Mouse (Mus musculus) thymus, adult 2 months (tissue): ENCODE measurements at regions not wholly inside any gene's neighbourhood (a gene's known extent, or its start where the extent isn't known, plus 50 kb on each side); places are given as distances from the start of the nearest gene placed in this dataset.

Source experiments
- DNase-seq: peaks from one replicate; pipeline ENCODE4 v3.0.0; 2021
- H3K27ac ChIP-seq: fragments of 200-500 bp; 2 replicates; pipeline ENCODE4 v1.5.1; 2012; ENCODE audit warnings: low read length, control low read depth; ENCODE audit not compliant: control insufficient read depth, insufficient read depth
- H3K27me3 ChIP-seq: fragments of 200-500 bp; 2 replicates; pipeline ENCODE4 v1.6.1; 2012; ENCODE audit warnings: mild to moderate bottlenecking, low read length, moderate library complexity, mixed read lengths; ENCODE audit not compliant: control insufficient read depth, insufficient read depth
- H3K36me3 ChIP-seq: fragments of 200-500 bp; 2 replicates; pipeline ENCODE4 v1.6.1; 2012; ENCODE audit warnings: mild to moderate bottlenecking, low read length, moderate library complexity; ENCODE audit not compliant: control insufficient read depth, insufficient read depth
- H3K4me1 ChIP-seq: fragments of 200-500 bp; replicated peaks from 2 replicates; pipeline ENCODE4 v1.6.1; 2012; ENCODE audit warnings: low read length; ENCODE audit not compliant: control insufficient read depth, insufficient read depth
- H3K4me3 ChIP-seq: fragments of 200-500 bp; 2 replicates; pipeline ENCODE4 v1.5.1; 2012; ENCODE audit warnings: mild to moderate bottlenecking, low read length, control low read depth, moderate library complexity; ENCODE audit not compliant: control insufficient read depth, insufficient read depth
- CTCF ChIP-seq: fragments of 200-500 bp; IDR thresholded peaks from 2 replicates; pipeline ENCODE4 v1.5.1; 2012; ENCODE audit warnings: mild to moderate bottlenecking, control low read depth, low read length, moderate library complexity, borderline replicate concordance; ENCODE audit not compliant: control insufficient read depth, poor library complexity, insufficient read depth; ENCODE audit errors: extremely low read depth
- POLR2A ChIP-seq: fragments of 200-500 bp; IDR thresholded peaks from 2 replicates; pipeline ENCODE4 v1.6.1; 2012; ENCODE audit warnings: mild to moderate bottlenecking, low read length, control low read depth, moderate library complexity; ENCODE audit not compliant: control insufficient read depth, poor library complexity, insufficient read depth; ENCODE audit errors: extremely low read depth
- WGBS: fragments of 180-500 bp; shearing (Covaris S2); methylation state at CpG from one replicate; pipeline ENCODE4 v1.1.7; 2018; 5-methylcytosine and 5-hydroxymethylcytosine counted together

- Histone ChIP-seq H3K27ac (no peak overlapping the region), H3K4me3 (no peak overlapping the region), H3K36me3 (no peaks in the 10 kb centered on the region), H3K27me3 (no peaks in the 10 kb centered on the region), H3K4me1 (peaks cover 62% of the 10 kb centered on the region)
- WGBS: 85% methylated on average over 11 of the region's 11 CpGs
- TF ChIP-seq POLR2A: no peak
- no peak for TF ChIP-seq CTCF
- DNase-seq: no peak
Observed at GRCm38 (mm10) chr4:32167151-32167550, 71.5 kb upstream of the Bach2 start.

- Histone ChIP-seq H3K27ac (no peak overlapping the region; the same call in 1 of the 2 replicates), H3K27me3 (no peaks in the 10 kb centered on the region), H3K36me3 (no peaks in the 10 kb centered on the region), H3K4me1 (peaks cover 42% of the 10 kb centered on the region), H3K4me3 (no peak overlapping the region)
- TF ChIP-seq CTCF (no peak), POLR2A (no peak)
- WGBS: 27% methylated on average over 4 of the region's 4 CpGs
- DNase-seq: no peak
Observed at GRCm38 (mm10) chr4:32170106-32170459, 68.5 kb upstream of the Bach2 start.

GRCm38 (mm10) chr4:32170460-32171192 lies 68.0 kb upstream of the Bach2 start:
- no peaks in the 10 kb centered on the region for H3K27me3 ChIP-seq
- TF ChIP-seq POLR2A: no peak
- no peak for TF ChIP-seq CTCF
- DNase-seq: no peak
- H3K4me3 ChIP-seq: no peak overlapping the region
- WGBS: 22% methylated on average over 15 of the region's 15 CpGs
- H3K36me3 ChIP-seq: no peaks in the 10 kb centered on the region
- H3K4me1 ChIP-seq: peaks cover 37% of the 10 kb centered on the region
- H3K27ac ChIP-seq: peak overlapping the region; percentile 1; the same call in 1 of the 2 replicates

GRCm38 (mm10) chr4:32171291-32171690 lies 67.3 kb upstream of the Bach2 start:
- no peak overlapping the region for H3K27ac ChIP-seq
- H3K4me3 ChIP-seq: no peak overlapping the region
- WGBS: 84% methylated on average over 6 of the region's 6 CpGs
- peaks cover 32% of the 10 kb centered on the region for H3K4me1 ChIP-seq
- no peaks in the 10 kb centered on the region for H3K36me3 ChIP-seq
- no peaks in the 10 kb centered on the region for H3K27me3 ChIP-seq
- DNase-seq: no peak
- TF ChIP-seq CTCF (no peak), POLR2A (no peak)

DNA sequence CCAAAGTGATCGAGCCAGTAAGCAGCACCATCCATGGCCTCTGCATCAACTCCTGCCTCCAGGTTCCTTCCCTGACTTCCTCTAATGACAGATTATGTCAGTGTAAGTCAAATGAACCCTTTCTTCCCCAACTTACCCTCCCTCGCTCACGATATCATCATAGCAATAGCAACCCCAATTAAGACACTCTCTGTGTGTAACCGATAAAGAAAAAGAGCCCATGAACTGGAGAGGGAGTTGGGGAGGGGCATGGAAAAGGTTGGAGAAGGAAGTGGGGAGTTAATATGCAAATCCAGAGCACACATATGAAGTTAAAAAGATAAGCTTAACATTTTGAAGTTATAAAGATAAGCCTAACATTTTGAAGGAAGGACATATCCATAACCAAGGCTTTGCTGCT lies 65.6 kb upstream of the Bach2 start:
- WGBS: 92% methylated on average over 4 of the region's 4 CpGs
- TF ChIP-seq CTCF (no peak), POLR2A (no peak)

DNA sequence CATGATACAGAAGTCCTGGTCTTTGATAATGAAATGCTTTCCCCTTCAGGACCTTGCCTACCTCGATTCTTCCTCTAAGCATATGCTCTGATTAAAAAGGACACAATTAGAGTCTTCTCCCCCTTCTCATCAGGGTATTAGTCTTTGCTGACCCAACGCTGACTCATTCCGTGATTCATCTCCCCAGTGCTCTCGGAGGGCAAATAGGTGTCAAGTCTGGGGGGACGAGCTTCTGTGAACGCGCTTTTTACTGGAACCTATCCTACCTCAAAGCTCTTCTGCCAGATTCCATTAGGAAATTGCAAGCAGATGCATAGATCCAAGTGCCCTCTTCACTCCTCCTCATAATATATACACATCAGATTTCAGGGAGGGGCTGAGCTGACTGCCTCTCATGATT lies 63.8 kb upstream of the Bach2 start:
- Histone ChIP-seq H3K27ac (no peak overlapping the region), H3K4me3 (no peak overlapping the region), H3K4me1 (peaks cover 16% of the 10 kb centered on the region), H3K36me3 (no peaks in the 10 kb centered on the region), H3K27me3 (no peaks in the 10 kb centered on the region)
- WGBS: 96% methylated on average over 7 of the region's 7 CpGs
- no peak for TF ChIP-seq CTCF
- no peak for TF ChIP-seq POLR2A
- no peak for DNase-seq

More for the DNA sequence above, 65.6 kb upstream of the Bach2 start:
- Histone ChIP-seq H3K36me3 (no peaks in the 10 kb centered on the region), H3K27me3 (no peaks in the 10 kb centered on the region), H3K27ac (no peak overlapping the region), H3K4me3 (no peak overlapping the region), H3K4me1 (peaks cover 25% of the 10 kb centered on the region)
- DNase-seq: no peak
